Mouse (Mus musculus): ENCODE results near the gene Traf2.

Gene Traf2

DNA sequence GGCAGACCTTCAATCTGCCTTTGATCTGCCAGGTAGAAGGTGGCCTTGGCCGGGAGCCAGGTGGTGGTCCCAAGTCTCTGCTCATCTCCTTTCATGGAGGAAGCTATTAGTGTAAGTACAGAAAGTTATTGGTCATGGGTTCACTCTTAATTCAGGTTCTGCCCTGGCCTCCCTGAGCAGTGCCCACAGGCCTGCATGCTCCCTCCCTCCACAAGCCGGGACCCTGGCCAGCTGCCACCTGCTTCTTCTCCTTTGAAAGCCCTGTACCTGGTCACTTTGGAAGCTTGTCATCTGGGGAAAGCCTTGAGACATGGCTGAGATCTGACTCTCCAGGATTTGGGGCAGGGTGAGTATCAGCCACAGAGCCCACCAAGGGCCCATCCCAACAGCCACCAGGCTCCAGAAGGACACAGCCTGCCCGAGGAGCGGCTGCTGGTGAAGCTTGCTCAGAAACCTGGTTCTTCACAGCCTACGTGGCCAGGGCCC, 53.2 kb downstream of the Traf2 start, which contains the start of gene Lcn12:
Gene Lcn12, minus strand, starts transcription at position 436 of the 486 bp plus-strand sequence.
- no peak for DNase-seq

GRCm38 (mm10) chr2:25492988-25493387, 53.8 kb downstream of the Traf2 start:
- DNase-seq: no peak

GRCm38 (mm10) chr2:25488671-25489068, 58.1 kb downstream of the Traf2 start:
- DNase-seq: no peak

DNA sequence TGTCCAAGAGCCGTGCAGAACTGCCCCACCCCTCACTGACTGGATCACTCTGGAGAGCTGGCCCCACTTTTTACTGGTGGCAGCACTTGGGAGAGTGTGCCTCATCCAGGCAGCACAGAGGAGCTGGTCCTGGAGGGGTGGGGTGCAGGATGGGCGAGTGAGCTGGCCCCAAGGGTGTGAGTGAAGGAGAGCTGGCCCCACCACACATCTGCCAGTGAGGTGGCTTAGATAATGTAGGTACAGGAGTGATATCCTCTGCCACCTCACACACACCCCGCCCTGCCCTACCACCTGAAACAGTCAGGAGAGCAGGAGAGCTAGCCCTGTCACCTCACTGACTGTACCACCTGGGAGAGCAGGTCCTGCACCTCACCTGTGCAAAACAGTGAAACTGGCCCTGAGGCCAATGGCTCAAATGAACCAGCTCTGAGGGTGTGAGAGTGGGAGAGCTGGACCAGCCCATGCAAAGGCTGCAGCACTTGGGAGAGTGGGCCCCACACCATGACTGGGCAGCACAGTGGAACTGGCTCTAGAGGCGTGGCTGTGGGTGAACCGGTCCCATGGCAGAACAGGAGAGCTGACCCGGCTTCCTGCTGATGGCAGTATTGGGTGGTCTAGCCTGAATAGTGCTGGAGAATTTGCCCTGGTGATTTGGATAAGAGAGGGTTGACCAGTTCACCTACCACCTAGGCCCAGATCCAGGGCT, 58.6 kb downstream of the Traf2 start:
- DNase-seq: no peak

GRCm38 (mm10) chr2:25484901-25485647, 61.7 kb downstream of the Traf2 start:
- no peak for DNase-seq

DNA sequence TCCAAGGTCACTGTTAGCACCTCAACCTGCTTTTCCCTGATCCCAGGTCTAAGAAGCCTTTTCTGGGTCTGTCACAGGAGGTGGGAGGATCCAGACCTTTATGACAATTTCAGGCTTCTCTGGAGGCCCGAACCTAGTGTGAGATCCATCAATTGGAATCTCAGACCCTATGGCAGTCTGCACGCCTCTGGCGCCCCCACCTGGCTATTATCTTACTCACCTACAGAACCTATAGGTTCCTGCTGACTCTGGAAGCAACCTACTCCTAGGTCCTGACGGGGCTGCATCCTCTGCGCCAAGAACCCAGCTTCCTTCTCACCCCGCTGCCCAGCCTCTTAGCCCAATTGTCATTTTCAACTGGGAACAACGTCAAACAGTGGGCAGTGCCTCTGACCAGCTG, 63.8 kb downstream of the Traf2 start:
- DNase-seq: peak; percentile 63

DNA sequence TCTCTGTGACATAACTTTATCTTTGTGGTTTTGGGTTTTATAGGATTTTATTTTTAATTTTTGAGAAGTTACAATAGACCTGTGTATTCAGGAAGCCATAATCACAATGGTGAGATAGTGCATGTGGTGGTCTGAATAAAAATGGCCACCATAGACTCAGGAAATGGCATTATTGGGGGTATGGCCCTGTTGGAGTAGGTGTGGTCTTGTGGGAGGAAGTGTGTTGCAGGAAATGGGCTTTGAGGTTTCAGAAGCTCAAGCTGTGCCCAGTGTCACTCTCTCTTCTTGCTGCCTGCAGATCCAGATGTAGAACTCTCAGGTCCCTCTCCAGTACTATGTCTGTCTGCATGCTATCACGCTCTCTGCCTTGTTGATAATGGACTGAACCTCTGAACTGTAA, 66.2 kb downstream of the Traf2 start:
- no peak for DNase-seq

DNA sequence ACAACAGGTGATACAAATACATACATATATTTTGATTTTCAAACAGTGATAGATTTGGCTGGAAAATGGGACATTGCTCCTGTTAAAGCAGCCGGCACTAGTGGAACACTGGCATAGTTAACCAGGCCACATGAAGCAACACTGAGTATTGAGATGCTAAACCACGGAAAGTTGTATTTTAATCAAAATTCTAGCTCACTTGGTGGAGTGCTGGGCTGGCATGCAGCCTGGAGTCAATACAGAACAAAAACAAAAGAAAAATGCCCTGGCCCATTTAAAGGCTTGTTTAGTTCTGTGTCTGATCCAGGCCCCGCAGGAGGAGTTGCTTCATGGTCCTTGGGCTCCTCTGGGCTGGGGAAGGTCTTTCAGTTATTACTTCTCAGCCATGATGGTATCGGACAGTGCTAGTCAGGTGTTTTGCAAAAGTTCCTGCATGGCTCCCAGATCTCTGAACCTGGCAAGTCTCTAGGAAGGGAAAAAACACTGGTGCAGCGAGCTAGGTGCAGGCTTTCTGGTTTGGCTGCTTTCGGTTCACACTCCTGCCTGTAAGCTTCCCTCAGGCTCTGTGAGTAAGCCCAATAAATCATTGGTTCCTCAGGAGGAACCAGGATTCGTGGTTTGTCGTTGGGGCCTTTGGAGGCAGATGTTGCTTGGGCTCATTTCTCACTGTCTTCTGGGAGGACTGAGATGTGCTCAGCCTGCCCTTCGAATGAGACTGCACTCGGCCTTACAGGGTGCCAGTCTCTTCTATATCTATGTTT, 67.0 kb downstream of the Traf2 start:
- DNase-seq: no peak

DNA sequence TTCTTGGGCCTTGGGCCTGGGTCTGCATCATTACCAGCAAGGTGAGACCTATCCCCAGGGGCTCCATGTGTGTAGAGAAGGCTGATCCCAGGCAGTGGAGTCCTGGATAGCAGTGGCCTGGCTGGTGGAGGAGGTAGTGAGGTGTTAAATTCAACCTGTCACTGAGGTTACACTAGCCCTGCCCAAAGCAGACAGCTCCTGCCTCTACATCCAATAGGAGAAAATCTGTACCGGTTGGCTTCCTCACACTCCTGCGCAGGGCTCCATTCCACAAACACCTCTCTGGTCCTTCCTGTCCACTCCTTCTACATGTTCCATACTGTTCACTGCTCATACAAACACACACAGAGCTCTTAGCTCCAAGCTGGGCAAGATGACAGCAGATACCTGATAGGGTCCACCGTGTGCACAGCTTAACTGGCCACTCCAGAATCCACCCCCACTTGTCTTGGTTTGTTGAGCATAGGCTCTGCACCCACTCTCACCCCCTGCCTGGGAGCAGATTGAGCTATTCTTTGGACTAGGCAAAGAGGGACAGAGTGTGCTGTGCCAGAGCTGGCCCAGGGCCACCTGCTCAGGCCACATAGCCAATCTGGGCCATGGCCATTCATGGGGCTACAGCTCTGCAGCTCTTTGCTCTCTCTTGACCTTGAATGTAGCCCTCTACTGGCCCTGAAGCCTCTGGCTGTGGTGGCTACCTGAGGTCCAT, 68.6 kb downstream of the Traf2 start:
- no peak for DNase-seq

GRCm38 (mm10) chr2:25477541-25477940, 69.2 kb downstream of the Traf2 start:
- DNase-seq: no peak

- DNase-seq: no peak
These were observed 74.2 kb downstream of the Traf2 start for GRCm38 (mm10) chr2:25472550-25472949.

- no peak for DNase-seq
These were observed 76.8 kb downstream of the Traf2 start, which contains the start of gene Ptgds for GRCm38 (mm10) chr2:25469969-25470368. Ptgds (minus strand) TSS chr2:25470046.

DNA sequence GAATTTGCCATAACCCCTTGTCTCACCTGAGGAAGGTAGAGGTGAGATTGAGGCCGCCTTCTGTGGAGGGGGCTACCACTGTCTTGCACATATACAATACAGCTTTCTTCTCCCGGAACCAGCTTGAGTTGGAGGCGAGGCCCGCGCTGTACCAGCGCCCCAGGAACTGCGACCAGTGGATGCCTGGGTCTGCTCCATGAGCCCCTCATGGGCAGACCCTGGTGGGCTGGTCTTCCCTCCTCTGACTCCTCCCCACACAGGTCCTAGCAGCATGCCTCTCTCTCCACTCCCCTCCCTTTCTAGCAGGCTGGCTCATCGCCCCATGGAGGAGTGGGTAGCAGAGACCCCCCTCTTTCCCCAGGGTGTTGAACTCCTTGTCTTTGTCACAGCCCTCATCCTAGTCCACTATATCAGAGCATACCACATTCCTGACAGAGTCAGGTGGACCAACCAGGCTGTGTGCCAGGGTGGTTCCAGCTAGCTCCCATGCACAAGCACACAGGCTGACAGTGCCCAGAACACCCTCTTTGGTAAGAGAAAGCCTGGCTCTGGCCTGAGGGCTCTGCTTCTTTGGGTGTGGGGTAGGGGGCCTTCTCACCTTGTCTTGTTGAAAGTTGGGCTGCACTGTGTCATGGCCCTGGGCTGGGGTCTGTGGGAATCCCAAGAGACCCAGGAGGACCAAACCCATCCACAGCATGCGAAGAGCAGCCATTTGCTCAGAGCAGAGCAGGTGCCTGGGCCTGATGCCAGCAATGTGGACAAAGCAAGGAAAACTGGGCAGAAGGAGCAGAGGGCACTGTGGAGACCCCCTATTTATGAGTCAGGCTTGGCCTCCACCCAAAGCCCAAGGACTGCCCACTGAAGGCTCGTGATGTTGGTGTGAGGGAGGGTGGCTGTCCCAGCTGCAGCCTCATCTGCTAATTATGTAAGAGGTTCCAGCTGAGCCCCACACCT, 77.5 kb downstream of the Traf2 start:
- no peak for DNase-seq

Data from lung, postnatal 14 days (tissue).